Mouse (Mus musculus) hindbrain, embryonic 16.5 days (tissue): Measurements from ENCODE around the gene Fst. TPM values are rescaled to one million over a fixed set of nuclear protein-coding genes. Genes with fewer than 3 reads are reported as not detected.

Source experiments
- ATAC-seq: fragments of 200-750 bp; cut with Nextera tagmentation; 2 replicates; pipeline ENCODE4 v1.8.0; 2017; ENCODE audit warnings: moderate TSS enrichment, moderate library complexity
- H3K27ac ChIP-seq: fragments of 300-500 bp; sonication (generic); 2 replicates; pipeline ENCODE4 v1.5.1; 2014; ENCODE audit warnings: low read depth, mild to moderate bottlenecking, control low read depth, low read length, moderate library complexity
- H3K27me3 ChIP-seq: fragments of 300-500 bp; sonication (generic); replicated peaks from 2 replicates; pipeline ENCODE4 v1.6.1; 2014; ENCODE audit warnings: low read length; ENCODE audit not compliant: control insufficient read depth, insufficient read depth
- H3K36me3 ChIP-seq: fragments of 300-500 bp; sonication (generic); 2 replicates; pipeline ENCODE4 v1.6.1; 2014; ENCODE audit warnings: mild to moderate bottlenecking, low read length, moderate library complexity, mixed read lengths; ENCODE audit not compliant: control insufficient read depth, insufficient read depth
- H3K4me1 ChIP-seq: fragments of 300-500 bp; sonication (generic); 2 replicates; pipeline ENCODE4 v1.6.1; 2014; ENCODE audit warnings: low read depth, low read length; ENCODE audit not compliant: control insufficient read depth, insufficient read depth
- H3K4me2 ChIP-seq: fragments of 300-500 bp; sonication (generic); 2 replicates; pipeline ENCODE4 v1.6.1; 2014; ENCODE audit warnings: mild to moderate bottlenecking, low read length, control low read depth, moderate library complexity
- H3K4me3 ChIP-seq: fragments of 300-500 bp; sonication (generic); 2 replicates; pipeline ENCODE4 v1.5.1; 2014; ENCODE audit warnings: mild to moderate bottlenecking, low read length, control low read depth, moderate library complexity
- H3K9ac ChIP-seq: fragments of 300-500 bp; sonication (generic); 2 replicates; pipeline ENCODE4 v1.6.1; 2014; ENCODE audit warnings: low read depth, mild to moderate bottlenecking, control low read depth, low read length, moderate library complexity
- H3K9me3 ChIP-seq: fragments of 300-500 bp; sonication (generic); 2 replicates; pipeline ENCODE4 v1.6.1; 2014; ENCODE audit warnings: mild to moderate bottlenecking, low read length, moderate library complexity; ENCODE audit not compliant: control insufficient read depth
- WGBS: fragments of 180-500 bp; shearing (Covaris S2); extraction: QIAGEN DNeasy Blood & Tissue Kit; methylation state at CpG from one replicate; pipeline ENCODE4 v1.1.7; 2014; 5-methylcytosine and 5-hydroxymethylcytosine counted together
- polyA plus RNA-seq: library from polyadenylated mRNA; unstranded; fragments of >200 nt; fragmentation: Nextera tagmentation; extraction: Ambion mirVana; gene quantifications from 2 replicates; pipeline ENCODE4 v1.2.1, GENCODE M21; 2015

Fst gene
- polyA plus RNA-seq, 1 experiment from 2014 or later: 3.4 TPM

DNA sequence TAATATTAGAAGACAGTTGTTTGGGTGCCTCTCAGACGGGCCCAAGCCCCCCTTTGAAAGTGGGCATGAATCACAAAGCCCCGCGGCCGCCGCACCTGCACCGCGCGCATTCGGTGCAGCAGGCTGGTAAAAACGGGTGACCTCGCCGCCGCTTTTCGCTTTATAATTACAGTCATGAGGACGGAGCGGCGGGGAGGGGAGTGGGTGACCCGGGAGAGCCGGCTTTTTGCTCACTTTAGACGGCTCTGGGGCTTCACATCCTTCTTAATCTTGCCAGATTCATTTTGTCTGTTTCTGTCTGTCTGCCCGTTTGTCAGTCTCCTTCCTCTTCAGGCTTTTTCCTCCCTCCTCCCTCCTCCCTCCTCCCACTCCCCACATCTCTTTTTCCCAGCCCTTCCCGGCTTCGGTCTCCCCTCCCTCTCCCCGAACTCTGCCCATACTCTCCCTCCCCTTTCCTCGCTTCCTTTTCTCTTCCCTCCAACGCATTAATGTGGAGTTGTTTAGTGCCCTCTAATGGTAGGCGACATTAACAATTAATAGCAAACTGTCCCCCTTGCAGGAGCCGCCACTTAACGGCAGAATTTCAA lies 1.6 kb upstream of the Fst start:
- Histone ChIP-seq H3K4me2 (peak overlapping the region; percentile 87), H3K9ac (peak overlapping the region; percentile 50), H3K36me3 (no peaks in the 10 kb centered on the region), H3K4me3 (peak overlapping the region; percentile 49), H3K4me1 (peaks cover 17% of the 10 kb centered on the region), H3K27ac (no peak overlapping the region), H3K27me3 (peaks cover 15% of the 10 kb centered on the region), H3K9me3 (no peaks in the 10 kb centered on the region)
- under 1% methylated on average over 29 of the region's 29 CpGs for WGBS
- peak; percentile 69 for ATAC-seq

DNA sequence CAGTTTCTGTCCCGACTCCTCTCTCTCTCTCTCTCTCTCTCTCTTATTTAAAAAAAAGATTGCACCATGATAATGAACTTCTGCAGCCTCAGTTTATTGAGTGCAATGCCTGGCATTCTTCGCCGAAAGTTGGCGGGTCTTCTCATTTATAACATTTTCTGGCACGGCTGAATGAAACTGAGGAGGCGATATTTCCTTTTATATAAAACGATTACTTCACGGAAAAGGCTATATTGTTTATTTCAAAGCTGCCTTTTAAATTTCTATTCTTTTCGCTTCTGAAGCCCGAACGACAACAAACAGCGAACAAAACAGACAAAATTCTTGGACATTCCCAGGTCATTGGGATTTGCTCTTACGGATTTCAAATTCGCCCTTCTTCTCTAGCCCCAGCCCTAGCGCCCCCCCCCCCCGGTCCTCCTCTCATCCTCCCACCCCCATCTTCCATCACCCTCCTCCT lies 980 bp upstream of the Fst start:
- Histone ChIP-seq H3K9ac (no peak overlapping the region), H3K27ac (no peak overlapping the region)

DNA sequence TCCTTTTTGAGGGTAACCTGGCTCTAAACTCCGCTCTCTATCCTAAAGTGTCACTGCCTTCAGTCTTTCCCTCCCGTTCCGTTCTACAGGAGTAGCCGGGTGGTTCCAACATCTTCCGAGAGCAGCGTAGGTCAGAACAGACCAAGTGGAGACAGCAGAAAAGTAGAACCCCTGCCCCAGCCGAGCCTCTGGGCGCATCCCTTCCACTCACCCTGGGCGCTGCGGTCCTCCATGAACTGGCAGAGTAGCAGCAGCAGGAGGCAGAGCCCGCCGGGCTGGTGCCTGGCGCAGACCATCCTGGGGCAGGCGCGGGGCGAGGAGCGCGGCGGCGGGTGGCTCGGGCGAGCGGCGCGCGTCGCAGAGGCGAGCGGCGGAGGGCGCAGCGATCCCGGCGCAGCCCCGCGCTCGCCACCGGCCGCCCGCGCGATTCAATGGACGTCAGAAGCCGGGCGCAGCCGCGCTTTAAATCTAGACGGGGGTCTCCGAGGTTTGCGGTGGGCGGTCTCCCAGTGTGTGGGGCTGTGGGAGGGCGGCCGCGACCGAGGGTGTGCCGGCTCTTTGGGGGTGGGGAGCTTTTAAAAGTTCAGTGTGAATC lies 363 bp downstream of the Fst start:
- Histone ChIP-seq H3K9ac (peak overlapping the region; percentile 39), H3K36me3 (no peaks in the 10 kb centered on the region), H3K9me3 (no peaks in the 10 kb centered on the region), H3K27me3 (peaks cover 19% of the 10 kb centered on the region), H3K4me1 (peaks cover 17% of the 10 kb centered on the region), H3K27ac (no peak overlapping the region), H3K4me2 (peak overlapping the region; percentile 87), H3K4me3 (peak overlapping the region; percentile 49)
- under 1% methylated on average over 33 of the region's 56 CpGs for WGBS
- ATAC-seq: peak; percentile 74

More for the DNA sequence above, 980 bp upstream of the Fst start:
- no peaks in the 10 kb centered on the region for H3K9me3 ChIP-seq
- peak overlapping the region; percentile 49 for H3K4me3 ChIP-seq
- no peaks in the 10 kb centered on the region for H3K36me3 ChIP-seq
- H3K4me2 ChIP-seq: peak overlapping the region; percentile 87
- ATAC-seq: no peak
- under 1% methylated on average over 15 of the region's 16 CpGs for WGBS
- H3K4me1 ChIP-seq: peaks cover 17% of the 10 kb centered on the region
- H3K27me3 ChIP-seq: peaks cover 19% of the 10 kb centered on the region

DNA sequence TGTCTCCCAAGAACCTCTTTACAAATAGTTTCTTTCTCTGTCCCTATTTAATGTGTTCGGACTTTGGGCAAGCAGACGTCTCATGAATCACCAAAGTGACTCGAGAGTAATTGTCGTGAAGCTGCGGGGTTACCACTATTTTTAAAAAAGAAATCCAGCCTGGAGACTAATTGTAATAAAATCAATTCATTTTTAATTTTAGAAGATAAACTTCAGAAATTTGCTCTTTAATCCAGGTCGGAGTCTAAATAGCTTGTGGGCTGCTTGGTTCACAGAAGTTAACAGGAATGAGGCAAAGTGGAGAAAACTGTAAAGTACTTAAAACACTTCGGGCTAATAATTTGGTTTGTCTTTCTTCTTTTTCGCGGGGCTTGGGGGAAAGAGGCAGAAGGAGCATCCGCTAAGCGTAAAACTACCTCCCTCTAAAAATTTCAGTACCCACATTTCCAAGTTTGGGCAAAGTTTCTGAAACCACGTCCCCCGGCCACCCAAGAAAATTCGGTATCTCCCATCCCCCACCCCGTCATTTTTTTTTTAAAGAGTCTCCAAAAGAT lies 1.1 kb downstream of the Fst start:
- Histone ChIP-seq H3K9me3 (no peaks in the 10 kb centered on the region), H3K4me1 (peaks cover 17% of the 10 kb centered on the region), H3K36me3 (no peaks in the 10 kb centered on the region), H3K27me3 (peaks cover 19% of the 10 kb centered on the region), H3K9ac (no peak overlapping the region), H3K4me3 (peak overlapping the region; percentile 49), H3K27ac (no peak overlapping the region), H3K4me2 (peak overlapping the region; percentile 87)
- under 1% methylated on average over 15 of the region's 15 CpGs for WGBS
- ATAC-seq: no peak

DNA sequence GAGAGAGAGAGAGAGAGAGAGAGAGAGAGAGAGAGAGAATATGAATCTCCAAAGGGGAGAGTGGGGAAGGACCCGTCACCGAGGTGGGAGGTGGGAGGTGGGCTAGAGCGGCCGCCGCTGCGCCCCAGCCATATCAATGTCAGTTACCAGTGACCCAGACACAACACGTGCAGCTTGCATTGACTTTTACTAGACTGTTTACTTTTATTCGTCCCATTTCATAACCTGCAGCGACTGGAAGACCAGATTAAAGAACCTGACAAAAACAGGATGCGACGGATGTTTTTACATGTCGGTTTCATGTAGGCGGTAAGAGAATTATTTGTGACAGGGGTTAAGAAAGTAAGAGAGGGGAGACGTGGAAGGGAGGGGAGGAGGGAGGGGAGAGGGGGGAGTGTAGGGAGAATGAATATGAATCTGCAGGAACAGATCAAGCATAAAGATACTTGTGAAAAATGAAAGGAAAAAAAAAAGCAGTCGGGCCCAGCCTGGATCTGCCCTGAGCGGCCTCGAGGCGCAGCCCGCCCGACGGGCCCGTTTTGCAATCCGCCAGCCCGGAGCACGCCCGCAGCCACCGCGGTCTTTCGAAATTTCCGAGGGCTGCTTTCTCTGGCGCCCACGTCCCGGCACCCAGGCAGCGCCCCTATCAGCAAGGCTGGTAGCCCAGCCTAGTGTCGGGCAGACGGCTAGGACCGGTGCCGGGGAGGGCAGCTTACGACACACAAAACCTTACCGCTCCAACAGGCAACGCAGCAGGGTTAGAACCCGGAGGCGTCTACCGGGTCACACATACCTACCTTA lies 1.8 kb downstream of the Fst start:
- peak overlapping the region; percentile 50 for H3K4me2 ChIP-seq
- no peaks in the 10 kb centered on the region for H3K36me3 ChIP-seq
- ATAC-seq: no peak
- H3K27me3 ChIP-seq: peaks cover 19% of the 10 kb centered on the region
- H3K9me3 ChIP-seq: no peaks in the 10 kb centered on the region
- peaks cover 17% of the 10 kb centered on the region for H3K4me1 ChIP-seq
- H3K4me3 ChIP-seq: peak overlapping the region; percentile 49
- WGBS: under 1% methylated on average over 44 of the region's 44 CpGs
- no peak overlapping the region for H3K27ac ChIP-seq
- H3K9ac ChIP-seq: peak overlapping the region; percentile 36

DNA sequence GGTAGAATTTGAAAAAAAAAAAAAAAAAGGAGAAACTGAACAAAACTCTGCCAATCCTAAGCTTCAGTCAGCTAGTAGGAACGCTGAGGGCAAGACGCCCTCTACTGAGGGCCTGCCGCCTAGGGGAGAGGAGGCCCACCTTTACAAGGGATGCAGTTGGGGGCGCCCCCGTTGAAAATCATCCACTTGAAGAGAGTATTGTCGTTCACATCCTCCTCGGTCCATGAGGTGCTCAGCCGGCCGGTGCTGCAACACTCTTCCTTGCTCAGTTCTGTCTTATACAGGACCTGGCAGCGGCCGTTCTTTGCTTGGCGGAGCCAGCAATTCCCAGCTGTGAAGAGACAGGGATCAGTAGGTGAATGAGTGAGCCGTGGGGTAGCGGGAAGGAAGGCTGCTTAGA lies 2.5 kb downstream of the Fst start:
- no peaks in the 10 kb centered on the region for H3K36me3 ChIP-seq
- peaks cover 17% of the 10 kb centered on the region for H3K4me1 ChIP-seq
- peak overlapping the region; percentile 11 for H3K9ac ChIP-seq
- H3K27ac ChIP-seq: no peak overlapping the region
- no peaks in the 10 kb centered on the region for H3K9me3 ChIP-seq
- peak; percentile 25; the same call in 1 of the 2 replicates for ATAC-seq
- H3K4me2 ChIP-seq: peak overlapping the region; percentile 50
- 1% methylated on average over 14 of the region's 14 CpGs for WGBS
- H3K27me3 ChIP-seq: peaks cover 15% of the 10 kb centered on the region
- peak overlapping the region; percentile 49 for H3K4me3 ChIP-seq

DNA sequence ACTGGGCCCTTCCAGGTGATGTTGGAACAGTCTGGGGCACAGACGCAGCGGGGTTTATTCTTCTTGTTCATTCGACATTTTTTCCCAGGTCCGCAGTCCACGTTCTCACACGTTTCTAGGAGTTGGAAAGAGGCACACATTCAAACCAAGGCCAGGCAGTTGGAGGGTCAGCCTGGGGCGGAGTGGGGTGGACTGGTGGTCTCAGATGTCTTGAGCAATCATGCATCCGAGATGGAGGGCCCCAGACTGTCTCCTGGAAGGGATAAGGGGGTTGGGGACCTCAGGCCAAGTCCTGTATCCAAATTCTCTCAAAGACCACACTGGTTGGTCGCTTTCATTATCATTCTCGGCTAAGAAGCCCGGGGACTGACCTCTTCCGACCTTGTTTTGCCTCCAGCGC lies 3.0 kb downstream of the Fst start:
- Histone ChIP-seq H3K27me3 (peaks cover 15% of the 10 kb centered on the region), H3K9me3 (0 out of 2 replicates have a peak, but pooled peaks cover under 1% of the 10 kb centered on the region), H3K4me2 (peak overlapping the region; percentile 50), H3K9ac (no peak overlapping the region), H3K27ac (no peak overlapping the region), H3K36me3 (no peaks in the 10 kb centered on the region), H3K4me1 (peaks cover 17% of the 10 kb centered on the region), H3K4me3 (peak overlapping the region; percentile 49)
- 35% methylated on average over 13 of the region's 13 CpGs for WGBS
- no peak for ATAC-seq

DNA sequence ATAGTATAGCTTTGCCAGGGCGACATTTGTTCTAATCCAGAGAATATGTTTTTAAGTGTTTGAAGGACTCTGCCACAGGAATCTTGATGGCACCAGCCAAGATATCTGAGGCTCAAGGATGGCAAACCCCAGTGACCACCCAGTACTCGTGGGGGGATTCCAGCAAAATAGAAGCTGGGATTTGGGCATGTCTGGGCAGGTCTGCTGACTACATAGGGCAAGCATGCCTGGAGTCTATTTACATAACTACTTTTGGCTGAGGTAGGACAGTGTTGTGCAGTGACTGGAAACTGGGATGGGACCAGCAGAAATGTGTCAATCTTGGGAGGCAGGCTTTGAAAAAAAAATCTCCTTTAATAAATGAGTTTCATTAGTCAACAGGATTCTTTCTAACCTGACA lies 11.5 kb downstream of the Fst start:
- 0 out of 2 replicates have a peak, but pooled peaks cover 2% of the 10 kb centered on the region for H3K9me3 ChIP-seq
- no peak overlapping the region for H3K4me3 ChIP-seq
- H3K27ac ChIP-seq: no peak overlapping the region
- H3K27me3 ChIP-seq: no peaks in the 10 kb centered on the region
- ATAC-seq: no peak
- H3K9ac ChIP-seq: no peak overlapping the region
- 76% methylated on average over 2 of the region's 2 CpGs for WGBS
- no peak overlapping the region for H3K4me2 ChIP-seq
- no peaks in the 10 kb centered on the region for H3K36me3 ChIP-seq
- H3K4me1 ChIP-seq: no peaks in the 10 kb centered on the region

DNA sequence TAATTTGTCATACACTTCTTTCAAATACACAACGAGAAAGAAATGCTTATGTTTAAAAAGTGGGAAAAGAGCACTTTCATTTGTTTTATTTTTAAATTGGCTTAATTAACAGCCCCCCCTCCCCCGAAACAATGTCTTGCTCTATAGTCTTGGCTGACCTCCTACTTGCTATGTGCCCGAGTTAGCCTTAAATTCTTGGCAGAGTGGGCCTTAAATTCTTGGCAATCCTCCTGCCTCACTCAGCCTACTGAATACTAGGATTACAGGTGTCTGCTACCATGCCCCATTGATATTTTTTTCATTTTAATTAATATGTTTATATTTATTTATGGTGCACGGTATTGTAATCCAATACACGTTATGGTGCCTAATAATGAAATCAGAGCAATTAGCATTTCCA lies 26.3 kb downstream of the Fst start:
- WGBS: 74% methylated on average over 5 of the region's 5 CpGs
- H3K36me3 ChIP-seq: no peaks in the 10 kb centered on the region
- no peak for ATAC-seq
- H3K4me2 ChIP-seq: no peak overlapping the region
- H3K27ac ChIP-seq: no peak overlapping the region
- H3K4me1 ChIP-seq: no peaks in the 10 kb centered on the region
- no peaks in the 10 kb centered on the region for H3K27me3 ChIP-seq
- H3K9me3 ChIP-seq: no peaks in the 10 kb centered on the region
- H3K4me3 ChIP-seq: no peak overlapping the region
- H3K9ac ChIP-seq: no peak overlapping the region
